Mouse (Mus musculus) spleen, postnatal 36 days (tissue): ENCODE data around the gene Kcnab3.

Source experiments
- DNase-seq, 2 experiments: peaks; one replicate each; pipeline ENCODE4 v3.0.0; 2022; ENCODE audit warnings: low spot score in 2 of 2, mixed read lengths in 1 of 2

The Kcnab3 gene

GRCm38 (mm10) chr11:69369990-69370816 lies 44.1 kb downstream of the Kcnab3 start:
- DNase-seq = no peak

GRCm38 (mm10) chr11:69370817-69371215 lies 44.8 kb downstream of the Kcnab3 start:
- DNase-seq = no peak

GRCm38 (mm10) chr11:69371601-69372000 lies 45.5 kb downstream of the Kcnab3 start:
- no peak for DNase-seq

DNA sequence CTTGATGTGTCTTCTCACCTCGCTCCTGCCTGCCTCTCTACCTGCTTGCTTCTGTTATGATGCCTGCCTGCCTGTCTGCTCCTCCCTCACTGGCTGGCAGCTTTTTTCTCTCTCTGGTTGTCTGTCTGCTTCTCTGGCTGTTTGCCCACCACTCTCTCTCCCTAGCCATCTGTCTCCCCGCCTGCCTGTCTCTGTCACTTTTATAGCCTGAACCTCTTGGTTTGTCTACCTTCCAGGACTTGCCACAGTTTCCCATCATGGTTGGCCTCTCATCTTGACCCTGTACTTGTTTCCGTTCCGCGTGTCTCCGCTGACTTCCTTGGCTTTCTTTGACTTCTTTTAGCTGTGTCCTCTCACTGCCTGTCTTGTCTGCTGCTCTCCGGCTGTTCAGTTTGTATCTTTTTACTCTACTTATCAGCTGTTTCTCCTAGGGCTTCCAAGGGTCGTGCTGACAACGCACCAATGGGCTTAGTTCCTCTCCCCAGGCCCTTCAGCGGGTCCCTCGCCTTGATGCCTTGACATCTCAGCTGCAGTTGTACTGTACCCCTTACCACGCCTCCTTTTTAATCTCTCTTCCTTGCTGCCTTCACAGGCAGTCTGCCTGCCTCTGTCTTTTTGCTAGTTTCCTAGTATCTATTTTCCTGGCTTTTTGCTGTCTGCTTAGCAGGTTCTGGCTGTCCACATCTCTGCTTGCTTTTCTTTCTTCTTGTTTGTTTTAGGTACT lies 46.2 kb downstream of the Kcnab3 start:
- DNase-seq = no peak

- no peak for DNase-seq
Observed at GRCm38 (mm10) chr11:69372780-69373170, 46.7 kb downstream of the Kcnab3 start.

GRCm38 (mm10) chr11:69373223-69373965 lies 47.3 kb downstream of the Kcnab3 start:
- peak in 1 of 2 experiments; percentile 60 for DNase-seq

DNA sequence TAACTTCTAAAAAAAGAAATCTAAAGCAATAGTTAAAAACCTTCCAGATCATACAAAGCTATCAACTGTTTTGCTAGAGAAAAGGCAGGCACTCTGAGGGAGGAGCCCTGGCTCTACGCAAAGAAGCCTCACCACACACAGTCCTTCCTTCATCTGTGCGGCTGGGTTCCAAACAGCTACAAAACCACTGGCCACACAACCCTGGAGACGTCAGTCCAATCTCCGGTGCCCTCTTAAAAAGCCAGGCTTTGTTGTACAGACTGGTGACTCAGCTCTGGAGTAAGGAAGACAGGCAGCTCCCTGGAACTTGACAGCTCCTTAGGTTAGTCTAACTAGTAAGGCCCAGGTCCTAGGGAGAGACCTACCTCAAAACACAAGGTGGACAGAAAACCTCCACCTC lies 49.6 kb downstream of the Kcnab3 start:
- no peak for DNase-seq

- DNase-seq = no peak
Observed at GRCm38 (mm10) chr11:69377766-69378165, 51.7 kb downstream of the Kcnab3 start.

GRCm38 (mm10) chr11:69379600-69379999 lies 53.5 kb downstream of the Kcnab3 start:
- DNase-seq = no peak

DNA sequence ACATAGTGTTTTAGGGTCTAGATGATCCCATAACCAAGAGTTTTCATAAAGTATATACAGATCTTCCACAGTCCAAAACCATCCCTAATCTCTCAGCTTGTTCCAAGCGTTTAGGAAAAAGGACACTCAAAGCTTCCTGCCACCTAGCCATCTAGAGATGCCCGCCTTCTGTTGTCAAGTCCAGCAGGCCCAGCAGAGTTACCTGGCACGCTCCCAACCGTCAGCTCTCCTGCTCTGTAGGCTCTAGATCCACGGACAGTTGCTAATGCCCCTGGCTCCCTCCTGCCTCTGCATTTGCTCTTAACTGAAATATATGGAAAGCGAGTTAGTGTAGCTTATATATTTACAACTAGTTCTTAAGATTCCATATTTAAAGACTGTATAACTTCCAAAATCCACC lies 55.3 kb downstream of the Kcnab3 start:
- DNase-seq = no peak
